Mouse (Mus musculus) kidney, embryonic 16.5 days (tissue): ENCODE results near the gene Nyap1. TPM values are rescaled to one million over a fixed set of nuclear protein-coding genes. Genes with fewer than 3 reads are reported as not detected.

Experiments used
- ATAC-seq: fragments of 200-750 bp; cut with Nextera tagmentation; 2 replicates; pipeline ENCODE4 v1.8.0; 2017; ENCODE audit warnings: moderate TSS enrichment; ENCODE audit not compliant: low FRiP score, low TSS enrichment
- H3K27ac ChIP-seq: fragments of 300-500 bp; sonication (generic); 2 replicates; pipeline ENCODE4 v1.5.1; 2014; ENCODE audit warnings: low read length
- H3K27me3 ChIP-seq: fragments of 300-500 bp; sonication (generic); 2 replicates; pipeline ENCODE4 v1.6.1; 2014; ENCODE audit warnings: low read length, control low read depth, mixed read lengths; ENCODE audit not compliant: insufficient read depth
- H3K36me3 ChIP-seq: fragments of 300-500 bp; sonication (generic); 2 replicates; pipeline ENCODE4 v1.6.1; 2014; ENCODE audit warnings: low read length, control low read depth, mixed read lengths; ENCODE audit not compliant: insufficient read depth
- H3K4me1 ChIP-seq: fragments of 300-500 bp; sonication (generic); 2 replicates; pipeline ENCODE4 v1.6.1; 2014; ENCODE audit warnings: low read length, control low read depth, mixed read lengths; ENCODE audit not compliant: insufficient read depth
- H3K4me2 ChIP-seq: fragments of 300-500 bp; sonication (generic); replicated peaks from 2 replicates; pipeline ENCODE4 v1.6.1; 2014; ENCODE audit warnings: low read depth, low read length
- H3K4me3 ChIP-seq: fragments of 300-500 bp; sonication (generic); 2 replicates; pipeline ENCODE4 v1.5.1; 2014; ENCODE audit warnings: mild to moderate bottlenecking, low read length
- H3K9ac ChIP-seq: fragments of 300-500 bp; sonication (generic); replicated peaks from 2 replicates; pipeline ENCODE4 v1.6.1; 2014; ENCODE audit warnings: low read length
- H3K9me3 ChIP-seq: fragments of 300-500 bp; sonication (generic); 2 replicates; pipeline ENCODE4 v1.6.1; 2016; ENCODE audit warnings: low read length, control low read depth
- WGBS: fragments of 180-500 bp; shearing (Covaris S2); extraction: QIAGEN DNeasy Blood & Tissue Kit; methylation state at CpG from one replicate; pipeline ENCODE4 v1.1.7; 2014; 5-methylcytosine and 5-hydroxymethylcytosine counted together
- polyA plus RNA-seq: library from polyadenylated mRNA; unstranded; fragments of >200 nt; fragmentation: Nextera tagmentation; extraction: Ambion mirVana; gene quantifications from 2 replicates; pipeline ENCODE4 v1.2.1, GENCODE M21; 2015

Gene Nyap1
- polyA plus RNA-seq, 1 experiment from 2014 or later = 2.1 TPM

DNA sequence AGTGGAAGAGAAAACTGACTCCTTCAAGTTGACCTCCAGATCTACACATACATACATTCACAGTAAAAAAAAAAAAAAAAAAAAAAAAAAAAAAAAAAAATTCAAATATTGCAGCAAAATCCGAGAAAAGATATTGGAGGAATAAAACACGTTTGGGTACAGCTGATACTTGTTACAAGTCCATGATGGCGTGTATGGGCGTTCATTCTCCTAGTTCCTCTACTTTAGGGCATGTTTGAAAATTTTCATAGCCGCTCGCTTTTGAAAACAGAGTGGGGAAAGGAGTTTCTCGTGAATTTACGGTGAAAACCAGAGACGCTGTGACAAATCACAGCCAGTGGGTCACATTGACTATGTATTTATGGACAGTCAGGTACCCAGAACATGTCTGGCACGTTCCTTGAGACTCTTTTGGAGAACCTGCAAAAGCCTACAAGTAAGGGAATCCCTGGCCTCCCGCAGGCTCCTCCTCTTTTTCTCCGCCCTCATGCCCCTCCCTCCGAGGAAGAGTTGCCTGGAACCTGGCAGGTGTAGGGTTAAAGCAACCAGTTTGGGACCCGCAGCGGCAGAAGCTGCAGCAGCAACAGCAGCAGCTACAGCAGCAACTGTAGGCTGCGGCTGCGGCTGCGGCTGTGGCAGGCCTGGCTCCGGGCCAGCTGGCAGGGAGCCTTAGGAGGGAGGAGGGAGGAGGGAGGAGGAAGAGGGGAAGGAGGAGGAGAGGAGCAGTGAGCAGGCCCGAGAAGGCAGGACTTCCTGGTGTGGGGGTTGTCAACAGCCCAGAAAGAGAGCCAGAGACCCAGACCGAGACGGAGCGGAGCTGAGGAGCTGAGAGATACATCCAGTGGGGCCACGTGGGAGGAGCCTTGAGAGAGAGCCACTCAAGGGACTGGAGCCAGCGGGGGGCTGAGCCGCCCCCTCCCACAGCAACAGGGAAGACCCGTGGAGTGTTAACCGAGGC lies 4.1 kb upstream of the Nyap1 start, which contains the start of gene Tsc22d4:
Tsc22d4 (plus strand) TSS at position 517 of the 958 bp plus-strand sequence.
- WGBS = 3% methylated on average over 28 of the region's 28 CpGs
- Histone ChIP-seq H3K9me3 (no peaks in the 10 kb centered on the region), H3K9ac (peak within 1 kb of the TSS; percentile 85), H3K4me3 (peak within 1 kb of the TSS; percentile 72), H3K4me1 (peaks cover 34% of the 10 kb centered on the region), H3K4me2 (peak within 1 kb of the TSS; percentile 99), H3K36me3 (no peaks in the 10 kb centered on the region), H3K27me3 (no peaks in the 10 kb centered on the region), H3K27ac (peak within 1 kb of the TSS; percentile 95)
- peak; percentile 90 for ATAC-seq

DNA sequence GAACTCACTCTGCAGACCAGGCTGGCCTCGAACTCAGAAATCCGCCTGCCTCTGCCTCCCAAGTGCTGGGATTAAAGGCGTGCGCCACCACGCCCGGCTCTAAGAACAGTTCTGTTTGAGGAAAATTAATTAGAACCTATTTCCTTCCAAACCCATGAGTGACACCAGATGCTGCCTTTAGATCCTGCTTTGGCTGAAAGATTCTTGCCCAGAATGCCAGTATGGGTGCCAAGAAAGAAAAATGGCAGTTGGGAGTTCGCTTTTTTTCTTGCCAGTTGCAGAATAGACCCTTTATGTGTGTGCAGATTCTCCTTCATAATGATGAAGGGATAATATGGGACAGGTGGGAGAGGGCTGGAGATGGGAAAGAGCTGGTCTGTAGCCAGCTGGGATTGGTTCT lies 2.8 kb upstream of the Nyap1 start:
- Histone ChIP-seq H3K4me1 (peaks cover 33% of the 10 kb centered on the region), H3K9me3 (no peaks in the 10 kb centered on the region), H3K4me3 (no peak overlapping the region), H3K36me3 (no peaks in the 10 kb centered on the region), H3K9ac (no peak overlapping the region), H3K27me3 (no peaks in the 10 kb centered on the region), H3K27ac (no peak overlapping the region), H3K4me2 (no peak overlapping the region)
- no peak for ATAC-seq
- WGBS = 81% methylated on average over 7 of the region's 7 CpGs

DNA sequence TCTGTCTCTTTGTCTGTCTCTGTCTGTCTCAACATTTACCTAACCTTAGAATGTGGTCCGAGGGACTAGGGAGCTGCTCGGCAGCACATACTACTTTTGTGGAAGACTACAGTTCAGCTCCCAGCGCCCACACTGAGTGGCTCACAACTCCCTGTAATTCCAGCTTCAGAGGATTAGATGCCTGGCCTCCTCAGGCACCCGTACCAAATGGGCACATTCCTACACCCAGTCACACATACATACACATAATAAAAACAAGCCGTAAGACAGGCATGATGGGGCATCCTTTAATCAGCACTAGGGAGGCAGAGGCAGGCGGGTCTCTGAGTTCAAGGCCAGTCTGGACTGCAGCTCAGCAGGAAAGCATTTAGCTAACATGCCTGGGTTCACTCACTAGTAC lies 1.4 kb upstream of the Nyap1 start:
- Histone ChIP-seq H3K9ac (no peak overlapping the region), H3K9me3 (no peaks in the 10 kb centered on the region), H3K4me1 (peaks cover 21% of the 10 kb centered on the region), H3K4me2 (no peak overlapping the region), H3K4me3 (no peak overlapping the region), H3K36me3 (no peaks in the 10 kb centered on the region), H3K27ac (no peak overlapping the region), H3K27me3 (no peaks in the 10 kb centered on the region)
- no peak for ATAC-seq
- WGBS = 94% methylated on average over 6 of the region's 6 CpGs

DNA sequence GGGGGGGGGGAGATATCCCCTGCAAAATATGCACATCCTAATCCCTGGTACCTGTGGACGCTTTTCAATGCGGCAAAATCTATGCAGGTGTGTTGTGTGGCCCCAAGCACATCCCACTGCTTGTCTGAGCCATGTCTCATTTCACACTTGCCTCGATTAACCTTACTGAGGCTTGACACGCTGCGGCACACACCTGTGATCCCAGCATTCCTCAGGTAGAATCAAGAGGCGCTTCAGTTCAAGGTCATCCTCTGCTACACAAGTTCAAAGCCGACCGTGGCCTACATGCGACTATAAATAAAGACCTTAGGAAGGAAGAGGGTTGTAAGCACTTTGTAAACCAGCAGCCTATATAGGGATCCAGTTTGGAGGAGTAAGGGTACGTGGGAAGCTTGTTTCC lies 641 bp upstream of the Nyap1 start:
- H3K9ac ChIP-seq = peak overlapping the region; percentile 81; the same call in 1 of the 2 replicates
- peak overlapping the region; percentile 76 for H3K4me3 ChIP-seq
- H3K27ac ChIP-seq = peak overlapping the region; percentile 58; the same call in 1 of the 2 replicates
- H3K4me2 ChIP-seq = peak overlapping the region; percentile 71
- ATAC-seq = no peak
- no peaks in the 10 kb centered on the region for H3K27me3 ChIP-seq
- no peaks in the 10 kb centered on the region for H3K36me3 ChIP-seq
- H3K4me1 ChIP-seq = peaks cover 14% of the 10 kb centered on the region
- 53% methylated on average over 10 of the region's 10 CpGs for WGBS
- H3K9me3 ChIP-seq = no peaks in the 10 kb centered on the region

DNA sequence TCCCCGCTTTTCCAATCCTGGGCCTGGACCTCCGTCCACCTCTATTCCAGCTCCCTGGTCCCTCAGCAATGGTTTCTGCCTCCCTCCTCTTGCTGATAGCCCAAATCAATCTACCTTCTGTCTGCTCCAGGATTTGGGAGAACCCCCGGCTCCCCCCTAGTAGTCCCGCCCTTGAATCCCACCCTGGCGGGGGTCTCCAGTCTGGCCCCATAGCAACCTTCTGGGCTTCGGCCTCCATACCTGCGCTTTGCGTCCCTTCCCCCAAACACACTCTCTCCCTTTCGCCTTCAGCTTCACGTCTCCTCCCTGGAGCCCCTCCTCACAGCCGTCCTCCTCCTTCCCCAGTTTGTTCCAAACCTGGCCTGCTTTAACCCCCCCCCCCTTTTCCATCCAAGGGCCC lies 901 bp downstream of the Nyap1 start:
- Histone ChIP-seq H3K4me2 (peak overlapping the region; percentile 71), H3K27me3 (no peaks in the 10 kb centered on the region), H3K4me3 (peak overlapping the region; percentile 76), H3K9me3 (no peaks in the 10 kb centered on the region), H3K9ac (peak overlapping the region; percentile 81), H3K4me1 (peaks cover 14% of the 10 kb centered on the region), H3K27ac (0 out of 2 replicates have a peak overlapping the region, but pooled peaks have one; percentile 29), H3K36me3 (peaks cover 7% of the 10 kb centered on the region; the same call in 1 of the 2 replicates)
- ATAC-seq = no peak; the same call in 1 of the 2 replicates
- WGBS = 12% methylated on average over 11 of the region's 11 CpGs

DNA sequence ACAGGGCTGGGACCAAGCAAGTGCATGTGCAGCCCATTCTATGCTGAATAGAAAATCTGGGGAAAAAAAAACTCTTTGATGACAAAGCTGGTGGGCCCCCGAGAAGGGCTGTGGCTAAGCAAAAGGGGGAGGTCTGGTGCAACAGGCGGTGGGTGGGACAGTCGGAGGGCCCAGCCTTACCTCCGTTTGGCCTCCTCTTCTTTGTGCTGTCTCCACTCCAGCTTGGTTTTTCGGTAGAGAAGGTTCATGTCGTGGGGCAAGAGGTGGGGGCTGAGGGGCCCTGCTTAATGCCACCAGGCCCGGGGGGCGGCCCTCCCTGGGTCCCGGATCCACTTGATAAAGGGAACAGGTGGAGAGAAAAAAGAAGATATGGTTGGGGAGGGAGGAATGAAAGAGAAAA lies 1.9 kb downstream of the Nyap1 start:
- H3K36me3 ChIP-seq = peaks cover 13% of the 10 kb centered on the region; the same call in 1 of the 2 replicates
- H3K4me3 ChIP-seq = no peak overlapping the region
- WGBS = 63% methylated on average over 9 of the region's 9 CpGs
- H3K27ac ChIP-seq = no peak overlapping the region
- H3K9ac ChIP-seq = peak overlapping the region; percentile 31; the same call in 1 of the 2 replicates
- H3K4me2 ChIP-seq = no peak overlapping the region
- peaks cover 12% of the 10 kb centered on the region for H3K4me1 ChIP-seq
- no peaks in the 10 kb centered on the region for H3K27me3 ChIP-seq
- H3K9me3 ChIP-seq = no peaks in the 10 kb centered on the region
- ATAC-seq = no peak

DNA sequence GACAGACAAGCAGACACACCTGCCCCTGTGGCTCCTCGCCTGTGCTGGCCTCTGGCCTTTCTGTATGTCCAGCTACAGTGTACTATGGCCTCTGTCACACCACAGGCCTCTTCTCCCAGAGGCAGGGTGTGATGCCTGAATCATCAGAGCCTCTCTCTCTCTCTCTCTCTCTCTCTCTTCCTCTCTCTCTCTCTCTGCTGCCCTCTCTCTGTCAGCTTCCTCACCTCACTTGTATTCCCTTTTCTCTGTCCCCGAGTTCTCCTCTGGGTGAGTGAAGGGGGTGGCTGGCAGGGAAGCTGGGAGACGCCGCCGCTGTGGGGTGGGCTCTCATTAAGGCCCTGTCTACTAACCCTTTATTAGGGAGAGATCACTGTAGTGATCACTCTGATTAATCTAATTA lies 2.9 kb downstream of the Nyap1 start:
- H3K27me3 ChIP-seq = no peaks in the 10 kb centered on the region
- 0 out of 2 replicates have a peak overlapping the region, but pooled peaks have one; percentile 26 for H3K9ac ChIP-seq
- H3K27ac ChIP-seq = no peak overlapping the region
- WGBS = 52% methylated on average over 5 of the region's 5 CpGs
- no peak for ATAC-seq
- H3K4me2 ChIP-seq = no peak overlapping the region
- no peaks in the 10 kb centered on the region for H3K9me3 ChIP-seq
- H3K36me3 ChIP-seq = peaks cover 18% of the 10 kb centered on the region; the same call in 1 of the 2 replicates
- peaks cover 18% of the 10 kb centered on the region for H3K4me1 ChIP-seq
- no peak overlapping the region for H3K4me3 ChIP-seq

DNA sequence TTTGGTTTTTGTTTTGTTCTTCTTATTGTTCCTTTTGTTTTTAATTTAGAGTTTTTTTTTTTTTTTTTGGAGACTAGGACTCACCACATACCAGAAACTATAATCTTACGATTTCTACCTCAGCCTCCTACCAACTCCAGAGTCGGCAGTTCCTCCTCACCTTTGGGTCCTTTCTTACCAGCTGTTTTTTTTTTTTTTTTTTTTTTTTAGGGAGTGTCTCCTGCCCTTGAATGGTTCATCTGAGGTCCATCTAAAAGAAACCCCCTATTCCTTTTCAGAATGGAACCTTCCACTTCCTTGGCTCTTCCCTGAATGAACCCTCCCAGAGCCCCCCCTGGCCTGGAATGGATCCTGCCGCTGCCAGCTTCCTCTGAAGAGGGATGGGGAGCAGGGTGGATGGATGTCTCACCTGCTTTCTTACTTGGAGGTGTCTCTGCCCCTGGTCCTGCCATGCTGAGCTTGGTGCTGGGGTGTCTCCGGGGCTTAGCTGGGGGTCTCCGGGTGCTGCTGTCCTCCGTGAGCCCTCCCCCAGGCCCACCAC lies 3.9 kb downstream of the Nyap1 start:
- no peak overlapping the region for H3K4me3 ChIP-seq
- peaks cover 18% of the 10 kb centered on the region for H3K4me1 ChIP-seq
- peaks cover 20% of the 10 kb centered on the region; the same call in 1 of the 2 replicates for H3K36me3 ChIP-seq
- 81% methylated on average over 6 of the region's 6 CpGs for WGBS
- H3K27me3 ChIP-seq = no peaks in the 10 kb centered on the region
- no peak for ATAC-seq
- H3K9ac ChIP-seq = no peak overlapping the region
- no peak overlapping the region for H3K27ac ChIP-seq
- no peak overlapping the region for H3K4me2 ChIP-seq
- no peaks in the 10 kb centered on the region for H3K9me3 ChIP-seq

DNA sequence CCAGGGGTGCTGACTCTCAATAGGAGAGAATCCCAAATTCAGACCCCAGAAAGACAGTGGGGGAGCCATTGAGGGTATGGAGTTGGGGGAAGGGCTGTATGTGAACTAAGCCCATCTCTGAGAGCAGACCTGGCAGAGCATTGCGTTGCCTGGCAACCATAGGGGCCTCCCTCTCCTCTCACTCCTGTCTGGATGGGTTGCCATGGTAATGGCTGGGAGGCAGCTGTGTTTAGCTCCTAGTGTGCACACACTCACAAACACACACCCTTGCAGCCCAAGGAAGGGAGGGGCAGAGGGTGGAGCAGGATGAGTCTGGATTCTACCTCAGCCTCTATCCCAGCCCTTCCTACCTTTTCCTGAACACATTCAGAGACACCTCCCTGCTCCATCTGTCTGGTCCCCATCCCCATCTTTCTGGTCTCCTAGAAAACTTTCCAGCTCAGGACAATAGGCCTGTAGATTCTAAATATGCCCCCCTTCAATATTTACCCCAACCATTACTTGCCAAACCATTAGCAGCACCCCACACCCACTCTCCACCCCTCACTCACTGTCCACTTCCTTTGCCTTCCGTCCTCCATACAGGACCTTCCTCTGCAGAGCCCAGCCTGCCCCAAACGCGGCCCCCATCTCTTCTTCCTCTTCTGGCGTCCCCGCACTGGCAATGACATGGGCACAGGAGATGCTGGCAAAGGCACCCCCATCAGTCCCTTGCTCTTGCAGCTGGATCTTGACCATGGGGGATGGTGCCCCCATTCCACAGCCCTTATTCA lies 6.9 kb downstream of the Nyap1 start:
- Histone ChIP-seq H3K36me3 (peaks cover 20% of the 10 kb centered on the region; the same call in 1 of the 2 replicates), H3K9ac (0 out of 2 replicates have a peak overlapping the region, but pooled peaks have one; percentile 35), H3K27ac (no peak overlapping the region), H3K9me3 (no peaks in the 10 kb centered on the region), H3K27me3 (no peaks in the 10 kb centered on the region), H3K4me3 (no peak overlapping the region), H3K4me1 (0 out of 2 replicates have a peak, but pooled peaks cover 6% of the 10 kb centered on the region), H3K4me2 (no peak overlapping the region)
- 62% methylated on average over 6 of the region's 6 CpGs for WGBS
- ATAC-seq = no peak
